Mouse (Mus musculus) ovary, adult 10 weeks (tissue): ENCODE measurements around the gene Mknk1. TPM values are rescaled to one million over a fixed set of nuclear protein-coding genes. Genes with fewer than 3 reads are reported as not detected.

ENCODE experiments used
- polyA plus RNA-seq: library from polyadenylated mRNA; stranded (reverse); fragments of 350-450 nt; fragmentation: Illumina TruSeq; extraction: RNeasy Lipid Tissue Mini Kit (QIAGEN cat#74804); gene quantifications from one replicate; pipeline ENCODE4 v1.2.3, GENCODE M21; 2014

Gene Mknk1
- 10.3 TPM for polyA plus RNA-seq

GRCm38 (mm10) chr4:115838696-115839641 lies at the start of gene Mknk1:
TSS of gene Mknk1 (plus strand) at chr4:115839198.

GRCm38 (mm10) chr4:115827888-115828571 lies 11.0 kb upstream of the Mknk1 start, which contains the start of gene Mob3c:
TSS of gene Mob3c (plus strand) at chr4:115828092.

GRCm38 (mm10) chr4:115884022-115884421 lies 45.0 kb downstream of the Mknk1 start, which contains the start of gene Kncn:
TSS of gene Kncn (plus strand) at chr4:115884400.

GRCm38 (mm10) chr4:115890553-115890952 lies 51.6 kb downstream of the Mknk1 start, which contains the start of gene 6430628N08Rik:
TSS of gene 6430628N08Rik (plus strand) at chr4:115890665.

Other genes starting within 250 kb of the Mknk1 start
- gene Cyp4a32, start 238.2 kb upstream of the Mknk1 start, polyA plus RNA-seq = not detected
- 6.5 TPM for gene Cyp4b1, start 191.5 kb upstream of the Mknk1 start, polyA plus RNA-seq
- gene Efcab14, start 101.5 kb upstream of the Mknk1 start, polyA plus RNA-seq = 122 TPM
- not detected for gene Tex38, start 58.2 kb upstream of the Mknk1 start, polyA plus RNA-seq
- gene Atpaf1, start 54.4 kb upstream of the Mknk1 start, polyA plus RNA-seq = 144 TPM
- gene Mob3c, start 11.1 kb upstream of the Mknk1 start, polyA plus RNA-seq = 10.7 TPM
- gene Kncn, start 45.2 kb downstream of the Mknk1 start, polyA plus RNA-seq = not detected
- gene 6430628N08Rik, start 51.5 kb downstream of the Mknk1 start, polyA plus RNA-seq = not detected
- gene Dmbx1, start 100.7 kb downstream of the Mknk1 start, polyA plus RNA-seq = 0.14 TPM
- gene Faah, start 178.7 kb downstream of the Mknk1 start, polyA plus RNA-seq = 1.1 TPM
- 10.5 TPM for gene Nsun4, start 214.7 kb downstream of the Mknk1 start, polyA plus RNA-seq
- 188 TPM for gene Uqcrh, start 235.9 kb downstream of the Mknk1 start, polyA plus RNA-seq
- 13.3 TPM for gene Lrrc41, start 236.1 kb downstream of the Mknk1 start, polyA plus RNA-seq